13 mouse cellular contexts compared by ENCODE assay signal in the genomic region with DNA sequence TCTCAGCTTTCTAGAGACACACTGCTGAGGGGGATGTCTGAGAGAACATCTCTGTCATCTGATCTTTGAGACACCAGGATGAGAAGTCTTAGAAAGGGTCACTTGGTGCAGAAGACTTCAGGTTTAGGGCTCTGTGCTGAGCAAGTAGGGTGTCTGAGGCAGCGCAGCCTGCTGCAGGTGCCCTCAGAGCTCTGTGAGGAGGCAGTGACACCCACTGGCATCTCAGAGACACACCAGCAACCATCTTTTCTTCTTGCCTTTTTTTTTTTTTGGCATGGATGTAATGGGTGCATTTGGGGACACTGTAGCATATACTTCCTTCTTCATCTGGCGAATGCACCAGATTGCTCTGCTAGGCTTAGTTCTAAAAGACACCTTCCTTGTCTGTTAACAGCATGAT.
DNase-seq lines count a peak whose midpoint lies in the region; ATAC-seq and TF ChIP-seq lines count a peak whose summit lies in the region.
"Had no signal": no experiment of that assay in that cellular context is flagged by ENCODE, and none has a peak within 500 bp of the region (broad histone marks: within the 10 kb centered on the region; RNA-seq: fewer than 3 reads in every experiment).

No protein-coding gene starts in this region.

- H3K36me3 ChIP-seq in stomach, postnatal 0 days (ENCODE audit: control insufficient read depth, insufficient read depth, low read length), result no peaks in the 10 kb centered on the region
- H3K36me3 ChIP-seq: heart, embryonic 12.5 days; kidney, embryonic 15.5 days had no signal

- no peak overlapping the region for H3K9ac ChIP-seq in stomach, postnatal 0 days (ENCODE audit: low read length)
- H3K9ac ChIP-seq: heart, embryonic 12.5 days; kidney, embryonic 15.5 days; liver, embryonic 14.5 days had no signal

- H3K27ac ChIP-seq in layer of hippocampus, adult 2 months, result no peak overlapping the region
- H3K27ac ChIP-seq in stomach, postnatal 0 days (replicated peaks), result no peak overlapping the region
- H3K27ac ChIP-seq: kidney, embryonic 15.5 days; liver, embryonic 14.5 days; macrophage had no signal

- DNase-seq in layer of hippocampus, adult 2 months (ENCODE audit: low spot score in 2 of 2), result no peak
- DNase-seq in layer of hippocampus, postnatal 36 days, result no peak
- DNase-seq in cerebellum, adult 8-10 months, result peak; percentile 59
- DNase-seq in frontal cortex, postnatal 36 days (ENCODE audit: low spot score in 2 of 2), result peak; percentile 38 to 62
- peak; percentile 41 for DNase-seq in right cerebral cortex, postnatal 25 days
- DNase-seq in stomach, postnatal 0 days (ENCODE audit: low spot score), result no peak
- DNase-seq in thymus, postnatal 0 days (ENCODE audit: low spot score), result no peak
- DNase-seq in lung, postnatal 10 days, result no peak
- DNase-seq: thymus, postnatal 36 days had no signal

- peak; percentile 61 for TF ChIP-seq CTCF in layer of hippocampus, adult 2 months (conservative IDR thresholded peaks at IDR 0.05)
- no peak for TF ChIP-seq CTCF in stomach, postnatal 0 days (IDR thresholded peaks at IDR 0.05; ENCODE audit: low read depth)

- H3K9me3 ChIP-seq in stomach, postnatal 0 days (ENCODE audit: control insufficient read depth, low read length), result no peaks in the 10 kb centered on the region
- H3K9me3 ChIP-seq: heart, embryonic 12.5 days; kidney, embryonic 15.5 days had no signal

- H3K4me3 ChIP-seq in layer of hippocampus, adult 2 months, result no peak overlapping the region
- no peak overlapping the region for H3K4me3 ChIP-seq in stomach, postnatal 0 days (ENCODE audit: low read depth, low read length)
- H3K4me3 ChIP-seq: heart, embryonic 12.5 days; kidney, embryonic 15.5 days had no signal

- no peak for ATAC-seq in stomach, postnatal 0 days (ENCODE audit: low FRiP score, low TSS enrichment)

- H3K4me2 ChIP-seq in stomach, postnatal 0 days (replicated peaks; ENCODE audit: low read depth), result no peak overlapping the region
- H3K4me2 ChIP-seq: heart, embryonic 12.5 days; kidney, embryonic 15.5 days had no signal

- H3K27me3 ChIP-seq in stomach, postnatal 0 days (ENCODE audit: control insufficient read depth, insufficient read depth, low read length), result no peaks in the 10 kb centered on the region
- H3K27me3 ChIP-seq: heart, embryonic 12.5 days; kidney, embryonic 15.5 days had no signal

- WGBS in stomach, postnatal 0 days, result 71% methylated on average over 2 of the region's 2 CpGs

- TF ChIP-seq EP300 in stomach, postnatal 0 days (optimal IDR thresholded peaks at IDR 0.05), result no peak

- no peaks in the 10 kb centered on the region for H3K4me1 ChIP-seq in stomach, postnatal 0 days (replicated peaks; ENCODE audit: control insufficient read depth, insufficient read depth)
- H3K4me1 ChIP-seq: heart, embryonic 12.5 days; kidney, embryonic 15.5 days had no signal

Comparison
In these comparisons a context has a peak if more than half of its experiments do, and no peak if none do; other contexts are left out.
1. DNase-seq: peak in cerebellum, adult 8-10 months (single experiment), frontal cortex, postnatal 36 days (2 of 2) and right cerebral cortex, postnatal 25 days (single experiment); none in layer of hippocampus, adult 2 months (0 of 2), layer of hippocampus, postnatal 36 days (0 of 2), stomach, postnatal 0 days (single experiment), thymus, postnatal 0 days (single experiment) and lung, postnatal 10 days (single experiment).